Mouse (Mus musculus) lung, postnatal 36 days (tissue): ENCODE measurements around the gene Akt2.

Experiments
- DNase-seq: peaks from one replicate; pipeline ENCODE4 v3.0.0; 2022; ENCODE audit warnings: mixed read lengths

Akt2 gene

DNA sequence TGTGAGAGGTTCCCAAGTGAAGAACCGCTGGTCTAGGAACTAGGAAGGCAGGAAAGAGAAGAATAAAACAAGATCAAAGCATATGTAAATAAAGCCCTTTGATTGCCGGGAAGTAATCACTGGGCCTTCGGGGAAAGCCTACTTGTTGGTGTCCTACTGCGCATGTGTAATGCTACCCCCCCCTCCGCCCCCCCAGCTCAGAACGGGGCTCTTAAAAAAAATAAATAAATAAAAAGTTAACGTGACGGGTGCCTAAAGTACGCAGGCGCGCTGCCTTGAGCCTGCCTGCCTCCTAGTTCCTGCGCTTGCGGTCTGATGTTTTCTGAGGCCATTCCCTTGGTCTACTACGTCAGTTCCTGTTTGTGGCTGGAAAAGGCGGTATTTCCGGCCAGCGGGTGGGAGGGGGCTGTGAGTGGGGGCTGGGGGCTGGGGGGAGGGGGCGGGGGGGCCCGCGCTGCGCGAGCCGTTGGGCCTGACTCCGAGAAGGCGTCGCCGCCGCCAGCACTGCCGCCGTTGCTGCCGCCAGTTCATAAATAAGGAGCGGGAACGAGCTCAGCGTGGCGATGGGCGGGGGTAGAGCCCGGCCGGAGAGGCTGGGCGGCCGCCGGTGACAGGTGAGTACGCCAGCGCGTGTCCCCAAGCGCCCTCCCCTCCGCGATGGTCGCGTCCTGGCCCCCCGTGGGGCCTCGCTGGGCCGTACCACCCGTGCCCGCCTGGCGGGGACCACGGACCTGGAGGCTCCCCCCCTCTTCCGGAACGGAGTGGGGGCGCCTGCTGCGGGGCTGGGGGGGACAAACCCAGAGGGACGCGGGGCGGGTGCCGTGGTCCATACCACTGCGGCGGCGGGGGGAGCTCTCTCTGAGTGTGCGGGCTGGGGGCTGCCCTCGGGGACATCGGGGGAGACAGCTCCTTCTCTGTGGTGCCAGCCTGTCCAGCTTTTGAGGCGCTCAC, at the start of gene Akt2:
Akt2 (plus strand) TSS at position 287 of the 951 bp plus-strand sequence.
- peak; percentile 96 for DNase-seq

DNA sequence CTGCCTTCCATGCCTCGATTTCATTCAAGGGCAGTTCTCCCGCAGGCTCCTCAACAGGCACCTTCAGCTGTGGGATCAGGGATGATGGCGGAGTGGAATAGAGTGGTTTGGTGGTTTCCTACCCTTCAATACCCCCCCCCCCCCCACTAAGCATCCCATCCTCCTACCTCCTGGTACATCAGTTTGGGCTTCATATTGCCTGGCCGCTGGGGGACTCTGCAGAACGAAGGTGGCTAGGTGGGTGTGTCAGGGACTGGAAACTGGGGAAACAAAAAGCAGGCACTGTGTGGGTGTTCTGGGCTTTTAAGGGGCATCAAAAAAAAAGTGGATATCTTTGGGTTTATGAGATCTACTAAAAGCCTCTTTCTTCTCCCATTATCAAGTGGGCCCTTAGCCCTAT, 49.4 kb upstream of the Akt2 start:
- no peak for DNase-seq

DNA sequence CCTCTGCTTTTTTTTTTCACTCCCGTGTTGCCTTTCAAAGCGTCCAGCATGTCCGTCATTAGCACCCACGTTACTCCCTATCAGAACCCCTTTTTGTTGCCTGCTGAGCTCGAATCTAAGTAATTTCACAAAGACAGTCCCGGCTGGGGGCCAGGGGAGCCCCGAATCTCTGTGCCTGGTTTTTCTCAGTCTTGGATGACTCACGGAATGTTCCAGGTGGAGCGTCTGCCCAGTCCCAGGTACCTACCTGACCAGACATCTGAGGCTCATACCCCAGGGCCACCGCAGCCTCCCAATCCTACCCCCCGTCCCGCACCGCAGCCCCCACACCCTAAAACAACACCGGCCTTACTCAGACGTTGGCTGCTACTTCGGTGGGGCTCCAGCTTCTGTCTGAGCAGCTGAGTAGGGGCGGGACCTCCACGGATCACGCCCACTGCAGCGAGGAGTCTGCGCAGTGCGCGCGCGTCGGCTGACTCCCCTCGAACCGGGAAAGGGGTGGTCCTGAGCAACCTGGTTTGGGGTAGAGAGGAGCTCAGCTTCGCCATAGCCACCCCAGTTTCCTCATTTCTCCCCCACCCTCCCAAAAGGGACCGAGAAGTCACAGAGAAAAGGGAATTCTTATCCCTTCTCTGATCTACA, 48.8 kb upstream of the Akt2 start:
- DNase-seq = peak; percentile 89

DNA sequence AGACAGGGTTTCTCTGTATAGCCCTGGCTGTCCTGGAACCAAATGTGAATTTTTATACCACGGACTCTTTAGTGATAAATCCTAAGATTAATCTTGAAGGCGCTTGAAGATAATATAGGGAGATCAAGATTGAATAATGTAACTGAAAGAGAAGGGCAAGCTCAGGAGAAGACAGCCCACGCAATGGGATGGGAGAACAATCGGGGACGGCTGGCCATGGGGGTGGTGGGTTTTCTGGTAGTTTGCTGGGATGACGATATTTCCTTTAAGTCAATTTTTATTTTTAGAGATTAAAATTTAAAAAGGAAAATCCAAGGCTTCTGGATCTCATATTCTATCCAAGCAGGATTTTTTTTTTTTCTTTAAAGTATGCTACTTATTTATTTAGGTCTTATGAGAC, 48.3 kb upstream of the Akt2 start:
- DNase-seq = no peak

DNA sequence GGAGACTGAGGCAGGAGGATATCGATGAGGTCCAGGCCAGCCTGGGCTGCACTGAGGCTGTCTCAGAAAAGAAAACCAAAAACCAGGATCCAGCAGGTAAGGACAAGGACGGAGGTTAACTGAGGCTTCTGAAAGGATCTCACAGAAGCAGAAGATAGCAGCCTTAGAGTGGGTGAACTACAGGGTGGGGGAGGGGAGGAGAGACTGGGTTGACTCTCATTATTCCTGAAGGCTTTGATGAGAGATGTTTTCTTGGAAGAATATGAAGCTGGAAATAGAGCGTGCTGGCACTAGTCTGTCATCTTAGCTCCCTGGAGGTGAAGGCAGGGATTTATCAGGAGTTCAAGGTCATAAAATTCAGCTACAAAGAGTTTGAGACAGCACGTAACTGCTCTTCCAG, 47.5 kb upstream of the Akt2 start:
- DNase-seq = no peak

DNA sequence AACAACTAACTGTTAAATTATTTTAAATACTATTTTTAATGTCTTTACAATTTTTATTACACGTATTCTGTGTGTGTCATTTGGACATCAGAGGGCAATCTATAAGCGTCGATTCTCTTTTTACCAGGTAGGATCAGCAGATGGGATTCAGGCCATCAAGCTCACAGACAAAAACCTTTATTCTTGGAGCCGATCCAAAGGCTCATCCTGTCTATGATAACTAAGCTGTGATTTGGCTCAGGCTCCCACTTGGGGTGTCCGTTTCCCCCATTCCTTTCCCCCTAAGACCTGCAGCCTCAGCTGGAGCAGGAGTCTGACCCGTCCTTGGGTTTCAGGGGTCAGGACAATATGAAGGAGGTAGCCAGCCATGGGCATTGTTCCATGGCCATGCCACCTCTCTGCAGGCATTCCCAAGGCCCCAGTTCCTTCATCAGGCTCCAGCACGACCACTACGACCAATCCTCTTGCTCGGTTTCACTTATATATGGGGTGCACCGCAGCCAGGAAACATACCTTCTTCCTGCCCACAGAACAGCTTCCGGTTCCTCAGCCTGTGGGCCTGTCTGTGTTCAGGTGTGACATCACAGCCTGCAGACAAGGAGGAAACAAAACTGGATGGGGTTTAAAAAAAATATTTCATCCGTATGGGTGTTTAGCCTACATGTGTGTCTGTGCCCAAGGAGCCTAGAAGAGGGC, 46.5 kb upstream of the Akt2 start:
- DNase-seq = peak; percentile 53

DNA sequence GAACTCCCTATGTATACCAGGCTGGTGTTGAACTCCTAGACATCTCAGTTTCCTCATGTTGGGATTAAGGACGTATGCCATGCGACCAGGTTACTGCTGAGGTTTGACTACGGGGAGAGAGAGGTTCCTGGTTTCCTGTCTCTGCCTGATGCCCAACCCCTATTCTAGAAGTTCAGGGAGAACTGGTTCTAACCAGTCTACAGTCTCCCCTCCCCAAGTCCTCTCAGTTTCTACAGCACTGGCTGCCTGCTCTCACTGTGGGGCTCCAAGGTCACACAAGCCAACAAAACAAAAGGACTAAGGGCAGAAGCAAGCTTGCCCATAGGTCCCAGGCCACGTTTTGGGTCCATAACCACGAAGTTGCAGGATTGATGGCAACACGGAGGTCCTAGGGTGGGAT, 41.8 kb upstream of the Akt2 start:
- no peak for DNase-seq

DNA sequence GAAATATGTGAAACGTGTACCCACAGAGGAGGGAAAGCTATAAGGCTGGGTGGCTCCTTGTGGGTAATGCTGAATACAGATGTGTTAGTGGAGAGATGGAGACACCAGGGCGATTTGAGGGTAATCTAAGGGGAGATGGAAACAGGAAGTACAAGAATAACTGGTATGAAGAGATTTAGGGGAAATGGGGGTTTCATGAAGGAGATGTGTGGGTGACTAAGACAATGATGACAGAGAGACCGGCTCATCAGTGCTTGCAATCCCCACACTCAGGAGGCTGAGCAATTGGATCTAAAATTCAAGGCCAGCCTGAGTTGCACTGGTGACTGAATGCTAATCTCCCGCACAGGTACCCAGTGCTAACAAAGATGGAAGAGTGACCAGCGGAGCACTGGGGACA, 39.3 kb upstream of the Akt2 start:
- no peak for DNase-seq

DNA sequence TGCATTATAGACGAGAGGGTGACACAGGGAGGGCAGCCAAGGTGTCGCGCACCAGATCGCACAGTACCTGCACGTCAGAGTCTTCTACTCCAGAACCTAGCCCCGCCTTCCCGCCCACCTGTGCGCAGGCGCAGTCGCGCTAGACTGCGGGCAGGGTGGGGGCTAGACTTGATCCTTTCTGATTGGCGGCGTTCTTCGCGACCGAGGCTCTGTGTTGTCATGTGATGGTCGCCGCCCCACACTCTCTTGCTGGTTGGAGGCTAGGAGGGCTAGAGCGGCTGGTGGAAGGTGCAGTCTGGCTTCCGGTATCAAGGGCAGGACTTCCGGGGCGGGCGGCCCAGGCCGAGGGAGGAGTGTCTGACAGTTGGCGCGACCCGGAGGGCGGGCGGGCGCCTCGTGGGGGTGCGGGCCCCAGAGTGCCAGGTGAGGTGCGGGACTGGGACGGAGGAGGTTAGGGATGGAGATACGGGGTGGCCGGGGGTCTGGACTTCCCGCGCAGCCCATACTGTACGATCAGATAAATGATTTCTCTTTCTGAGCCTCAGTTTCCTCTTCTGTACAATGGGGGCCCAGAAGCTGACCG, 38.3 kb upstream of the Akt2 start, which contains the start of the genes Pld3 and 2310022A10Rik:
Pld3 (minus strand) TSS at position 288 of the 583 bp plus-strand sequence.
2310022A10Rik (plus strand) TSS at position 303 of the 583 bp plus-strand sequence.
- peak; percentile 99 for DNase-seq

DNA sequence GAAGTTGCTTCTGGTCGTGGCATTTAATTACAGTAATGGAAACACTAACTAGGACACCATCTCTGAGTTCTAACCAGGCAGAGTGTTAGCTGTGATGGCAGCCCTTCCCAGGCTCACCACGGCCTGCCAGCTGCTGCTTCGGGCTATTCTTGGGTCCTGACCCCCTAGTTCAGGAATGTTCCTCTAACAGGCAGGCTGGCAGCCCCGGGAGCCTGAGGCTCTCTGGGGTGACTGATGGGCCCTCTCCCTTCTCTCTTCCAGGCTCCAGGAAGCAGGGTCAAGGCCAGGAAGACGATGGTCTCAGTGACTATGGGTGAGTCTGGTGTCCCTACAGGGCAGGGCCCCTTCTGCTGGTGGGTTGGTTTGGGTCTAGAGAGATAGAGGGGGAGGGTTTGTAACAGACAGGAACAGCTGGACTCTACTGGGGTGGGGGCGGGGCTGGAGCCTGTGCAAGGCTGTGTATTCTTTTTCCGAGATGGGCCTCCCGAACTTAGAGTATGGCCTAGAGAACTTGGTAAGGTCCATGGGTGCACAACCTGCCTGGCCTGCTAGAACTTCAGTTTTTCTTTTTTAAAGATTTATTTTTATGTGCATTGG, 31.0 kb upstream of the Akt2 start:
- no peak for DNase-seq

DNA sequence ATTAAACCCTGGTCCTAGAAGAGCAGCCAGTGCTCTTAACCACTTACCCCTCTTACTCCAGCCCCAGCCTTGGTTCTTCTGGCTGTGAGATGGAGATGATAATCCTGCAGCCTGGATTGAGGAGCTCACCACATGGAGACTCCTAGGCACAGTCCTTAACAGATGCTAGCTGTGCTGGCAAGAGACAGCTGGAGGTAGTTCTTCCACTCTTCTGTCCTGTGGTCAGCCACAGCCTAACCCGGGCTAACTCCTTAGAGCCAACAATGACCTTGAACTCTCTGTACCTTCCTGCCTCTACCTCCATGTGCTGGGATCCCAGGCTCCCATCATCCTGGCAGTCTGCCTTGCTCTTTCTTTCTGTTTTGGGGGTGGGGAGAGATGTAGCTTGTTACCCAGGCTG, 30.4 kb upstream of the Akt2 start:
- no peak for DNase-seq

DNA sequence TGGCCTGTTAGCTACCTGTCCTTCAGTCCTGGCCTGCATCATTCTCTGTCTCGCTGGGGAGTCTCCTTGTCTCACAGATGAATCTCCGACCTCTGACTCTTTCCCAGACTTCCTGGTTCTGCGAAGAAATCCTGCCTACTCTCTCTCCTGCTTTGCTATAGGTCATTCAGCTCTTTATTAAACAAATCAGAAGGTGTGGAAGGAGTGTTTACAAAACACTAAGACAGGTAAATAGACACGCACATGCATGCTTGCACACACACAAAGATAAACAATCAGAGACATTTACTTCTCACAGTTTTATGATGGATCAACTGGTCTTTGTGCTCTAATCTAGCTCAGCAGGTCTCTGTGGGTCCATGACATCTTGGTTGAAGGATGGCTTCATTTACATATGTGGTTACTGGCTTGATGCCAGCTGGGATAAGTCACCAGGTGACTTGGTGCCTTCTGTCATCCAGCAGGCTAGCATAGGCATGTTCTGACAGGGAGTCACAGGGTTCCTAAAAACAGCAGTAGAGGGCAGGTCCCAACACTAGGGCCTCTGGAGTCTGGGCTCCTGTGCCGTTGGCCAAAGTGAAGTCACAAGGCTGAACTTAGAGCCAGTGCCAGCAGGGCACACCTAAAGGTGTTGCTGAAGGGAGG, 21.6 kb upstream of the Akt2 start:
- no peak for DNase-seq

DNA sequence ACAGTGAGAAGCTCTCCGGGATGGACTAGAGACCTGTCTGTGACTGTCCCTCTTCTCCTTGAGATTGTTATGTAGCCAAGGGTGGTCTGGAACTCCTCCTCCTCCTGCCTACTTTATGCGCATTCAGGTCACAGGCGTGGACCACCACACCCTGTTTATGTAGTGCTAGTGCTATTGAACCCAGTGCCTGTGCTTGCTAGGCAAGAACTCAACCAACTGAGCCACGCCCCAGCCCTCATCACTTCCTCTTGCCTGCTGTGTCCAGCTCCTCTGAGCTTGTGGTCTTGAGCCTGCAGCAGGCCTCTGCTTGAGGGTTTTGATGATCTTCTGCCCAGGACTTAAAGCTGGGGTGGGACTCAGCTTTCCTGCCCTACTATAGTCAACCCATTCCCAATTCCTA, 19.2 kb upstream of the Akt2 start:
- peak; percentile 38 for DNase-seq

DNA sequence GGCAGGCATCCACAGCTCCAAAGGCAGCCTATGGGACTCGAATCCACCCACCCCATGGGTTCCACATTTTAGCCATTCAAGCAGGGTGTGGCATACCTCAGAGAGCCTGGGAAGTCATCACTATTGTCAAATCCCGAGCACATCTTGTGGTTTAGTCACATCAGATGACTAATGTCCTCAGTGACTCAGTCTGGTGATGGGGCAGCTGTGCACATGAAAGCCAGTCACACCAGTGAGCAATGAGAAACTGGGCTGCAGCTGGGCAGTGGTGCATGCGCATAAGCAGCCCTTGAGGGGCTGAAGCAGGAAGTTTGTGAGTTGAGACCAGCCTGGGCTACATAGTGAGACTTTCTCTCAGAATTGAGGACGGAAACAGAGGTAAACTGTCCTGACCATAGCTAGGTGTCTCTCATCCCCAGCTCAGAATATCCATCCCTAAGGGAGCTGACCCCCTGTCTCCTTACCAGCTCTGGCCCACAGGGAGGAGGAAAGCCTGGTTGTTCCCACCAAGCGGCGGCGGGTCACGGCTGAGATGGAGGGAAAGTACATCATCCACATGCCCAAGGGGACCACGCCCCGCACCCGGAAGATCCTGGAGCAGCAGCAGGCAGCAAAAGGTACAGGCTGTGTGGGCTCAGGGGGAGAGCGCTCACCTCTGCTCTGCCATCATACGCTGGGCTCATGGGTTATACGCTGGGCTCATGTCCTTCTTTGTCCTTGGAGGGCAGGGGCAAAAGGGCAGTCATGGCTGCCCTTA, 17.1 kb upstream of the Akt2 start:
- DNase-seq = peak; percentile 46

DNA sequence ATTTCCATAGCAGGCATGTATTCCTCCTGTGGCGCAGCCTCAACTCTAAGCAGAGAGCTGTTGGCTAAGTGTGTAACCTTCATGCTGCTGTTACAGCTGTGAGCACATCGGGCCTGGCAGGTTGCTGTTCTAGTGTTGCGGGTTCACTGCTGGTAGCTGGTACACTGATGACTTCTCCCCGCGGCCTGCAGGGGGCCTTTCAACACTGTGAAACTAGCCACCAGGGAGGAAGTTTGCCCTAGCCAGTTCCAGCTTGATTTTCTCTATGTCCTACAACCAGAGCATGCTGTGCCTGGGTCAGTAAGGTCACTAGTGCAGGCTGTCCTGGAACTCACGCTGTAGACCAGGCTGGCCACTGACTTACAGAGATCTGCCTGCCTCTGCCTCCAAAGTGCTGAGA, 14.4 kb upstream of the Akt2 start:
- peak; percentile 80 for DNase-seq

DNA sequence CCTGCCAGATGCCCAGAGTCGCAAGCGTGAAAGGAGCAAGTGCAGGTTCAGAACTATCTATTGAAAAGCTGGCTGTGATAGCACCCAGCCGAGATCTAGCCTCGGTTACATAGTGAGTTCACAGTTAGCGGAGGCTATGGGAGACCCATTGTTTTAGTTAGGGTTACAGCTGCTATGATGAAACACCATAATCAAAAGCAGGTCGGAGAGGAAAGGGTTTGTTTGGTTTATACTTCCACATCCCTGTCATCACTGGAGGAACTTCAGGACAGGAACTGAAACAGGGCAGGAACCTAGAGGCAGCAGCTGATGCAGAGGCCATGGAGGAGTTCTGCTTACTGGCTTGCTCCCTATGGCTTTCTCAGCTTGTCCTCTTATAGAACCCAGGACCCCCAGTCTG, 13.8 kb upstream of the Akt2 start:
- peak; percentile 9 for DNase-seq

DNA sequence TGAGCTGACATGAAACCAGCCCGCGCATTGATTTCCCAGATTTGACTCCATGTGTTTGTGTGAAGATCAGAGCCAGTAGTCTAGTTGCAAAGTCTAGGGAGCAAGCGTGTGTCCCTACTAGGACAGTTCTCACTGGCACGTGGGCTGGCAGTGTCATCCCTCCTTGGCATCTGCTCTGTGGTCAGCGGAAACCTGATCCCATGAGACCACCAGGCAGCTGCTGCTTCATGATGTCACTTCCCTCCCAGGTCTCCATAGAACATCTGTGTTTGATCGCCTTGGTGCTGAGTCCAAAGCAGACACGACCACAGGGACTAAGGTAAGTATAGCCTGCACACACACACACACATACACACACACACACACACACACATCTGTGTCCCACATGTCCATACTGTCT, 12.9 kb upstream of the Akt2 start:
- no peak for DNase-seq

DNA sequence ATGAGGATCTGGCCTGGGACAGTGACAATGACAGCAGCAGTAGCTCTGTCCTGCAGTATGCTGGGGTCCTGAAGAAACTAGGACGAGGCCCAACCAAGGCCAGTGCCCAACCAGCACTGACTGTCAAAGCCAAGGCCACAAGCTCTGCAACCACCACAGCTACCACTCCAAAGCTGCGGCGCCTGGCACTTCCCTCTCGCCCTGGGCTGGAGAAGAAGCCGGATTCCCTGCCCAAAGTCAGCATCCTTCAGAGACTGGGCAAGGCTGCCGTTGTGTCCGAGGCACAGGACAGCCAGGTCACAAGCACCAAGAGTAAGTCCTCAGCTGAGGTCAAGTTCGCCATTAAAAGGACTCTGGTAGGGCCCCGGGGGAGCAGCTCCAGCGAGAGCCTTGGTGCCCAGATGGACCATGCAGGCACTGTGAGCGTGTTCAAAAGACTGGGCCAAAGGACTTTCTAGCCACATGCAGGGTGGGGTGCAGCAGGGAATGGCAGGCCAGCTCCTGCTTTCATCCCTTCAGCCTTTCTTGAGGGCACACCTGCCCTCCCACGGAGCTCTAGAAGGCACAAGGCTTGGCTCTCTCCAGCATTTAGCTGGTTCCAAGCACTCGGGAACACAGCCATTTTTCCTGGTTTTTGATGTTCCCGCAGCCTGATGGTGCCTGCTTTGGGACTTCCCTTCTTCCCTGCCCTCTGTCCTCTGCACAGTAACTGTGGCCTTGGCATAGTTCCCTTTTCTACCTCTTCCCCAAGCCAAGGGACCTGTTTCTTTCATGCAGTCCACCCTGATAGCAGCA, 10.8 kb upstream of the Akt2 start:
- no peak for DNase-seq

DNA sequence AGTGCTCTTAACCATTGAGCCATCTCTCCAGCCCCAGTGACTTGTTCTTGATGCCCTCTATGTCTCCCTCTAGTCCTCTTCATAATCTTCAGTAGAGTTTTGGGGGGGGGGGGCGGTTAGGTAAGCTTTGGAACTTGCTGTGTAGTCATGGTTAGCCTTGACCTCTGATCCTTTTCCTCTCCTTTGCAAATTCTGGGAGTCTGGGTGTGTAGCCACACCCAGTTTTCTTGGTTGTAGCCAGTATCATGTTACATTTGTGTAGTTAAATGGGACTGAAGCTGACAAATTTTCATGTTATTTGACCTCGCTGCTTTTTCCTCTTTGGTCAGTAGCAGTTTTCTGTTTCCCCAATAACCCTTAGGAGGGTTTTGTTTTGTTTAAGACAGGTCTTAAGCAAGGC, 4.5 kb upstream of the Akt2 start:
- DNase-seq = no peak

DNA sequence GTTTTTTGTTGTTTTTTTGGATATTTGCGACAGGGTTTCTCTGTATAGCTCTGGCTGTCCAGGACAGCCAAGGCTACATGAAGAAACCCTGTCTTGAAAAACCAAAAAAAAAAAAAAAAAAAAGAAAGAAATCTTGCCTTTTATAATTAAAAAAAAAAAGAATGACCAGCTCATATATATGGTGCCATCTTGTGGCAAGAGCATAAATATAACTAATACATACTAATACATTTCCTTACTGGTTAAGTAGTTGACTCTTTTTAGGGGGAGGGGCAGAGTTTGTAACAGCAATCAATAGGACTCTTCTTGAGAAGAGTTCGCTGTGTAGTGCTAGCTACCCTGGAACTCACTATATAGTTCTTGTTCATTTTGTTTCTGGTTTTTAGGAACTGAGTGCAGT, 3.6 kb upstream of the Akt2 start:
- no peak for DNase-seq

DNA sequence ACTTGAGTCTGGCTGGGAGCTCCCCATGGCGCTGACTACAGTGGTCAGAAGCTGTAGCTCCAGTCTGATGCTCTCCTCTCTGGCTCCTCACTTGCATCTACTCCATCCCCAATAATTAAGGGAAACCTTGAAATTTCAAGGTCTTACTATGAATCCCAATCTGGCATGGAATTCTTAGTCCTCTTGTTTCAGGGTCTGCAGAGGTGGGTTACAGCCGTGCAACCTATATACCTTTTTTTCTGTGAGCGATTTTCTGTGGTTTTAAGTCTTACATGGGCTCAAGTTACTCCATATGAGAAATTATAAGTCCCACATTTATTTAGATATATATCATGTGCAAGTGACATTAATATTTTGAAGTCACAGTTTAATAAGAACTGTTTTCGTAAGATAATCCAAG, 1.3 kb upstream of the Akt2 start:
- no peak for DNase-seq
